Mouse (Mus musculus) thymus, adult 2 months (tissue): ENCODE results near the gene Rnf220. TPM values are rescaled to one million over a fixed set of nuclear protein-coding genes. Genes with fewer than 3 reads are reported as not detected.

Source experiments
- DNase-seq: peaks from one replicate; pipeline ENCODE4 v3.0.0; 2021
- H3K27ac ChIP-seq: fragments of 200-500 bp; 2 replicates; pipeline ENCODE4 v1.5.1; 2012; ENCODE audit warnings: low read length, control low read depth; ENCODE audit not compliant: control insufficient read depth, insufficient read depth
- H3K27me3 ChIP-seq: fragments of 200-500 bp; 2 replicates; pipeline ENCODE4 v1.6.1; 2012; ENCODE audit warnings: mild to moderate bottlenecking, low read length, moderate library complexity, mixed read lengths; ENCODE audit not compliant: control insufficient read depth, insufficient read depth
- H3K36me3 ChIP-seq: fragments of 200-500 bp; 2 replicates; pipeline ENCODE4 v1.6.1; 2012; ENCODE audit warnings: mild to moderate bottlenecking, low read length, moderate library complexity; ENCODE audit not compliant: control insufficient read depth, insufficient read depth
- H3K4me1 ChIP-seq: fragments of 200-500 bp; replicated peaks from 2 replicates; pipeline ENCODE4 v1.6.1; 2012; ENCODE audit warnings: low read length; ENCODE audit not compliant: control insufficient read depth, insufficient read depth
- H3K4me3 ChIP-seq: fragments of 200-500 bp; 2 replicates; pipeline ENCODE4 v1.5.1; 2012; ENCODE audit warnings: mild to moderate bottlenecking, low read length, control low read depth, moderate library complexity; ENCODE audit not compliant: control insufficient read depth, insufficient read depth
- CTCF ChIP-seq: fragments of 200-500 bp; IDR thresholded peaks from 2 replicates; pipeline ENCODE4 v1.5.1; 2012; ENCODE audit warnings: mild to moderate bottlenecking, control low read depth, low read length, moderate library complexity, borderline replicate concordance; ENCODE audit not compliant: control insufficient read depth, poor library complexity, insufficient read depth; ENCODE audit errors: extremely low read depth
- POLR2A ChIP-seq: fragments of 200-500 bp; IDR thresholded peaks from 2 replicates; pipeline ENCODE4 v1.6.1; 2012; ENCODE audit warnings: mild to moderate bottlenecking, low read length, control low read depth, moderate library complexity; ENCODE audit not compliant: control insufficient read depth, poor library complexity, insufficient read depth; ENCODE audit errors: extremely low read depth
- WGBS: fragments of 180-500 bp; shearing (Covaris S2); methylation state at CpG from one replicate; pipeline ENCODE4 v1.1.7; 2018; 5-methylcytosine and 5-hydroxymethylcytosine counted together
- polyA plus RNA-seq: library from polyadenylated mRNA; depleted of rRNA; stranded (reverse); fragments of >200 nt; gene quantifications from 2 replicates; pipeline ENCODE4 v1.2.3, GENCODE M21; 2012

Gene Rnf220
- polyA plus RNA-seq, 1 experiment = 178 TPM

GRCm38 (mm10) chr4:117250982-117251381, 245.9 kb downstream of the Rnf220 start:
- no peaks in the 10 kb centered on the region for H3K27me3 ChIP-seq
- no peak for DNase-seq
- H3K36me3 ChIP-seq = no peaks in the 10 kb centered on the region
- TF ChIP-seq CTCF (no peak), POLR2A (no peak)
- no peak overlapping the region for H3K27ac ChIP-seq
- 89% methylated on average over 1 of the region's 1 CpGs for WGBS
- peaks cover 15% of the 10 kb centered on the region for H3K4me1 ChIP-seq
- H3K4me3 ChIP-seq = no peak overlapping the region

DNA sequence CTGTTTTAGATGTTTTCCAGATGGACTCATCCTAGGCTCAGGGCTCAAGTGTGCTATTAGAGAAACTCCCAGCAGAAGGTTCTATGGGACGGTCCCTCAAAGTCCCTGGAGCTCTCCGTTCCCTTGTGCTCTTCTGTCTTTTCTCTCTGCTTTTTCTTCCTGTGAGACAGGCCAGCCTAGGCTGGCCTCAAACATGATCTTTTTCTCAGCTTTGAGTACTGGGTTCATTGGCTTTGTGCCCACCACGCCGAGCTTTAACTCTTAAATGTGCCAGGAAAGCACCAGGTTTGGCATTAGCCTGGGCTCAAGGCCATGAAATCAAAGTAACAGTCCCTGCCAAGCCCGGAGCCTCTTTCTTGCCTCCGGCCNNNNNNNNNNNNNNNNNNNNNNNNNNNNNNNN, 256.0 kb downstream of the Rnf220 start:
- TF ChIP-seq POLR2A (no peak), CTCF (no peak)
- WGBS = 90% methylated on average over 6 of the region's 6 CpGs
- DNase-seq = no peak

GRCm38 (mm10) chr4:117239153-117239552, 257.7 kb downstream of the Rnf220 start:
- TF ChIP-seq CTCF (no peak), POLR2A (no peak)
- H3K4me3 ChIP-seq = no peak overlapping the region
- no peak for DNase-seq
- no peaks in the 10 kb centered on the region for H3K27me3 ChIP-seq
- no peak overlapping the region for H3K27ac ChIP-seq
- no peaks in the 10 kb centered on the region for H3K4me1 ChIP-seq
- no peaks in the 10 kb centered on the region for H3K36me3 ChIP-seq
- WGBS = 57% methylated on average over 2 of the region's 2 CpGs

More for the DNA sequence above, 256.0 kb downstream of the Rnf220 start:
- Histone ChIP-seq H3K27ac (no peak overlapping the region), H3K27me3 (no peaks in the 10 kb centered on the region), H3K36me3 (no peaks in the 10 kb centered on the region), H3K4me1 (no peaks in the 10 kb centered on the region), H3K4me3 (no peak overlapping the region)

GRCm38 (mm10) chr4:117235822-117236221, 261.0 kb downstream of the Rnf220 start:
- H3K27me3 ChIP-seq = no peaks in the 10 kb centered on the region
- no peak for DNase-seq
- H3K36me3 ChIP-seq = no peaks in the 10 kb centered on the region
- no peaks in the 10 kb centered on the region for H3K4me1 ChIP-seq
- H3K27ac ChIP-seq = no peak overlapping the region
- H3K4me3 ChIP-seq = no peak overlapping the region
- TF ChIP-seq CTCF (no peak), POLR2A (no peak)
- WGBS = 84% methylated on average over 4 of the region's 4 CpGs

DNA sequence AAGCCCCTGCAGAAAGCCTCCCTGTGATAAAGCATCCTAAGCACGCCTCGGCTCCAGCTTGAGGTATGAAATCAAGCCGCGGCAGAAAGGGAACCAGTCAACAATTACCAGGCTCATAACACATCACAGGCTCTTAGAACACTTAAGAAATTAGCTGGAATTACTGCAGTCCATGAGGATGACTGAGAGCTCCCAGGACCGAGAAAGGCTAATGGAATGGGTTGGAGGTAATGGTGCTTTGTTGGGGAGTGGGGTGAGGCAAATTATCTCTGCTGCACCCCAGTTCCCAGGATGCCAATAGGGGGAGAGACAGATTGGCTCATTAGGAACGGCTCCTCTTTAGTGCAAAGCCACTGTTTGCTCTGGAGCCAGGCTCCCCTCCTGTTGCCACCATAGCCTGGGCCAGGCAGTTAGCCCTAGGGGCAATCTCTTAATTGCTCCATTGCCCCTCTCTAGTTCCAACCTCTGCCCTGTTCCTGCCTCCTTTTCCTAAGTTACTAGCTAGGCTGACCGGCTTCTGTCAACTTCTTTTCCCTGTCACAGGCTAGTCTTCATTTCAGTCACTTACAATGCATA, 262.6 kb downstream of the Rnf220 start:
- WGBS = 88% methylated on average over 7 of the region's 7 CpGs
- TF ChIP-seq CTCF (no peak), POLR2A (no peak)
- Histone ChIP-seq H3K27ac (no peak overlapping the region), H3K4me3 (no peak overlapping the region), H3K36me3 (no peaks in the 10 kb centered on the region), H3K27me3 (no peaks in the 10 kb centered on the region), H3K4me1 (no peaks in the 10 kb centered on the region)
- DNase-seq = no peak

- H3K27ac ChIP-seq = no peak overlapping the region
- H3K36me3 ChIP-seq = no peaks in the 10 kb centered on the region
- TF ChIP-seq CTCF = no peak
- TF ChIP-seq POLR2A = no peak
- no peaks in the 10 kb centered on the region for H3K4me1 ChIP-seq
- no peaks in the 10 kb centered on the region for H3K27me3 ChIP-seq
- DNase-seq = no peak
- 97% methylated on average over 2 of the region's 2 CpGs for WGBS
- no peak overlapping the region for H3K4me3 ChIP-seq
These were observed 265.6 kb downstream of the Rnf220 start for GRCm38 (mm10) chr4:117231208-117231607.

DNA sequence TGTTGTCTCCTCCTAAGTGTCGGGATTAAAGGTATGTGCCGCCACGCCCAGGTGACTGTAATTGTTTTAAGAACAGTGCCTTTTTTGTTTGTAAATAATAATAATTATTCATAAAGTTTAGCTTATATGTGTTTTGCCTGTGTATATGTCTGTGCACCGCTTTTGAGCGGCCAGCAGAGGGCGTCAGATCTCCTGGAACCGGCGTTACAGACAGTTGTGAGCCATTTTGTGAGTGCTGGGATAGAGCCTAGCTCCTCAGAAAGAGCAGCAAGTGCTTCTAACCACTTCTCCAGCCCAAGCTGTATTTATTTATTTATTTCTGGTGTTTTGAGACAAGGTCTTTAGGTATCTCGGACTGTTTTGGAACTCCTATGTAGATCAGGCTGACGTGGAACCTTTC, 266.5 kb downstream of the Rnf220 start:
- H3K27ac ChIP-seq = no peak overlapping the region
- DNase-seq = no peak
- TF ChIP-seq POLR2A (no peak), CTCF (no peak)
- H3K27me3 ChIP-seq = no peaks in the 10 kb centered on the region
- WGBS = 72% methylated on average over 10 of the region's 10 CpGs
- no peaks in the 10 kb centered on the region for H3K4me1 ChIP-seq
- H3K4me3 ChIP-seq = no peak overlapping the region
- H3K36me3 ChIP-seq = no peaks in the 10 kb centered on the region
